In the genomic region with DNA sequence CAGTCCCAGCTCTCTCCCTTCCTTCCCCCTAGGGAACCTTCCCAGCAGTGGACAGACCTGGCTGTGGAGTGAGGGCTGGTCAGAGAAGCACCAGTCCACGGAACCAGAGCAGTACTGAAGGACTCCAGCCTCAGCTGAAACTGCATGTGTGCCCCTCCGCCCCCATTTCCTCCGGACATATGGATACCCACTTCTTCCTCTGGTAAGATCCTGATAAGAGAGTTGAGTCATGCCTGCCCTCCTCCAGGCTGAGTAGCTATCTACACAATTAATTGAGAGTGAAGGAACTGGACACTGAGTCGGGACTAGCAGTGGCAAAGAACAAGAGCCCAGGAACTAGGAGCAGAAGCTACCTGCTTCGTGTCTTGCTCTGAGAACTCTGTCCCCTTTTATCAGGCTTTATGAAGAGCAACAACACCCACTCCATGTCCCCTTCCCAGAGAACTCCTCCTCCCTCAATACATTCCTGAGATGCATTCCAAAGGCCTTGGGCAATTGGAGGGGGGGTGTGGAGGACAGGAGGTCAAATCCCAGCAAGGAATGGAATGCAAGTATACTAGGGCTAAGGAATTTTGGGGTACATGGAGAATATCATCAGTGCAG, we compare ENCODE assay signal across 8 mouse cellular contexts. TPM values are rescaled to one million over a fixed set of nuclear protein-coding genes. Genes with fewer than 3 reads are reported as not detected.
DNase-seq lines count a peak whose midpoint lies in the region; ATAC-seq lines count a peak whose summit lies in the region.

No protein-coding gene starts in this region.

- peaks cover 33% of the 10 kb centered on the region for H3K36me3 ChIP-seq in heart, embryonic 11.5 days (ENCODE audit: control insufficient read depth, insufficient read depth, low read length)
- peaks cover 7% of the 10 kb centered on the region for H3K36me3 ChIP-seq in hindbrain, embryonic 16.5 days (ENCODE audit: control insufficient read depth, insufficient read depth, low read length)
- H3K36me3 ChIP-seq in liver, embryonic 16.5 days (ENCODE audit: control insufficient read depth, insufficient read depth) = peaks cover 39% of the 10 kb centered on the region

- ATAC-seq in heart, embryonic 11.5 days (replicated peaks; ENCODE audit: insufficient number of reproducible peaks, low FRiP score, low TSS enrichment) = 0 out of 2 replicates have a peak, but pooled peaks have one; percentile 23
- no peak for ATAC-seq in hindbrain, embryonic 16.5 days
- no peak for ATAC-seq in liver, embryonic 16.5 days (ENCODE audit: low read depth)

- no peaks in the 10 kb centered on the region for H3K27me3 ChIP-seq in heart, embryonic 11.5 days (ENCODE audit: control insufficient read depth, insufficient read depth, low read length)
- no peaks in the 10 kb centered on the region for H3K27me3 ChIP-seq in hindbrain, embryonic 16.5 days (replicated peaks; ENCODE audit: control insufficient read depth, insufficient read depth, low read length)
- no peaks in the 10 kb centered on the region for H3K27me3 ChIP-seq in liver, embryonic 16.5 days (ENCODE audit: control insufficient read depth, insufficient read depth, low read depth, low read length)

- peak overlapping the region; percentile 85 for H3K9ac ChIP-seq in heart, embryonic 11.5 days (ENCODE audit: low read depth, low read length)
- no peak overlapping the region for H3K9ac ChIP-seq in hindbrain, embryonic 16.5 days (ENCODE audit: low read depth, low read length)
- H3K9ac ChIP-seq in liver, embryonic 16.5 days (ENCODE audit: low read depth, low read length) = peak overlapping the region; percentile 48

- 7% methylated on average over 5 of the region's 5 CpGs for WGBS in heart, embryonic 11.5 days (ENCODE audit: insufficient replicate concordance)
- 58% methylated on average over 5 of the region's 5 CpGs for WGBS in hindbrain, embryonic 16.5 days
- 8% methylated on average over 5 of the region's 5 CpGs for WGBS in liver, embryonic 16.5 days (ENCODE audit: insufficient replicate concordance)

- intact Hi-C loops in heart, postnatal 14 days (cut with DNase I) = loop anchor here (5.0 kb wide), 1 partner anchor 36 kb away; a partner anchor contains a TSS
- intact Hi-C loops in gastrocnemius, postnatal 36 days (cut with DNase I) = no loop called here

- no peak for DNase-seq in heart, postnatal 14 days
- DNase-seq in natural killer cell, adult 2 months (ENCODE audit: low spot score in 2 of 2) = no peak
- no peak for DNase-seq in adrenal gland, postnatal 36 days
- DNase-seq in gastrocnemius, postnatal 36 days = no peak

- H3K4me2 ChIP-seq in heart, embryonic 11.5 days = peak overlapping the region; percentile 79
- 0 out of 2 replicates have a peak overlapping the region, but pooled peaks have one; percentile 2 for H3K4me2 ChIP-seq in hindbrain, embryonic 16.5 days (ENCODE audit: low read length)
- H3K4me2 ChIP-seq in liver, embryonic 16.5 days (ENCODE audit: low read depth, low read length) = peak overlapping the region; percentile 89

- H3K4me1 ChIP-seq in heart, embryonic 11.5 days (ENCODE audit: control insufficient read depth, insufficient read depth, low read length) = peaks cover 42% of the 10 kb centered on the region
- peaks cover 26% of the 10 kb centered on the region for H3K4me1 ChIP-seq in brown adipose tissue, adult 24 weeks (ENCODE audit: control insufficient read depth, insufficient read depth, insufficient read length, low read length)
- peaks cover 22% of the 10 kb centered on the region for H3K4me1 ChIP-seq in hindbrain, embryonic 16.5 days (ENCODE audit: control insufficient read depth, insufficient read depth, low read depth, low read length)
- peaks cover 44% of the 10 kb centered on the region for H3K4me1 ChIP-seq in liver, embryonic 16.5 days (ENCODE audit: control insufficient read depth, low read depth, low read length)

- peak overlapping the region; percentile 100 for H3K27ac ChIP-seq in heart, embryonic 11.5 days (ENCODE audit: low read depth, low read length)
- H3K27ac ChIP-seq in brown adipose tissue, adult 24 weeks (replicated peaks; ENCODE audit: low read depth, low read length) = peak overlapping the region; percentile 58
- no peak overlapping the region for H3K27ac ChIP-seq in hindbrain, embryonic 16.5 days (ENCODE audit: low read depth, low read length)
- H3K27ac ChIP-seq in liver, embryonic 16.5 days (ENCODE audit: low read length) = peak overlapping the region; percentile 72

- peak overlapping the region; percentile 97 for H3K4me3 ChIP-seq in heart, embryonic 11.5 days (ENCODE audit: low read depth, low read length)
- peak overlapping the region; percentile 8 for H3K4me3 ChIP-seq in brown adipose tissue, adult 24 weeks (ENCODE audit: insufficient read depth, low read depth, low read length)
- H3K4me3 ChIP-seq in hindbrain, embryonic 16.5 days (ENCODE audit: low read length) = no peak overlapping the region
- peak overlapping the region; percentile 92 for H3K4me3 ChIP-seq in liver, embryonic 16.5 days (ENCODE audit: low read depth, low read length)

- no peaks in the 10 kb centered on the region for H3K9me3 ChIP-seq in heart, embryonic 11.5 days (replicated peaks; ENCODE audit: control insufficient read depth, low read length)
- no peaks in the 10 kb centered on the region for H3K9me3 ChIP-seq in hindbrain, embryonic 16.5 days (ENCODE audit: control insufficient read depth, low read length)
- H3K9me3 ChIP-seq in liver, embryonic 16.5 days (replicated peaks; ENCODE audit: control insufficient read depth, low read length) = no peaks in the 10 kb centered on the region

RNA-seq across cellular contexts. Expression of a gene that starts 4.0 kb away (rescaled TPM):
- 59.7 and 77.1 TPM in 2 replicates for polyA plus RNA-seq in heart, embryonic 11.5 days (2014; fragmentation: Nextera tagmentation; extraction: Ambion mirVana)
- 10 to 100 TPM; 47.1 to 49.2 TPM for total RNA-seq in heart, postnatal 14 days (2021)
- polyA plus RNA-seq in brown adipose tissue, adult 24 weeks (2012; ENCODE audit: insufficient read depth, insufficient read length, missing spikeins) = 18.1 TPM in 2 replicates
- 90.8 and 94.1 TPM in 2 replicates for polyA plus RNA-seq in hindbrain, embryonic 16.5 days (2015; fragmentation: Nextera tagmentation; extraction: Ambion mirVana)
- 23.6 and 26.1 TPM in 2 replicates for polyA plus RNA-seq in liver, embryonic 16.5 days (2015; fragmentation: Nextera tagmentation; extraction: Ambion mirVana)
- total RNA-seq in adrenal gland, postnatal 36 days (2021) = 100 to 1,000 TPM; 117 to 170 TPM
- total RNA-seq in gastrocnemius, postnatal 36 days (2021) = 10 to 100 TPM; 31.5 to 38.3 TPM

RNA-seq across cellular contexts. Expression of a gene that starts 4.4 kb away (rescaled TPM):
- polyA plus RNA-seq in heart, embryonic 11.5 days (2014; fragmentation: Nextera tagmentation; extraction: Ambion mirVana) = 74.2 and 86.2 TPM in 2 replicates
- 100 to 1,000 TPM; 111 to 135 TPM for total RNA-seq in heart, postnatal 14 days (2021)
- 55.6 and 61.1 TPM in 2 replicates for polyA plus RNA-seq in brown adipose tissue, adult 24 weeks (2012; ENCODE audit: insufficient read depth, insufficient read length, missing spikeins)
- 56.2 and 61.1 TPM in 2 replicates for polyA plus RNA-seq in hindbrain, embryonic 16.5 days (2015; fragmentation: Nextera tagmentation; extraction: Ambion mirVana)
- polyA plus RNA-seq in liver, embryonic 16.5 days (2015; fragmentation: Nextera tagmentation; extraction: Ambion mirVana) = 38.2 and 40.2 TPM in 2 replicates
- 100 to 1,000 TPM; 241 to 244 TPM for total RNA-seq in adrenal gland, postnatal 36 days (2021)
- total RNA-seq in gastrocnemius, postnatal 36 days (2021) = 10 to 100 TPM; 53.6 to 55.2 TPM

RNA-seq across cellular contexts. Expression of a gene that starts 20.4 kb away (rescaled TPM):
- polyA plus RNA-seq in heart, embryonic 11.5 days (2014; fragmentation: Nextera tagmentation; extraction: Ambion mirVana) = 20.1 and 32.5 TPM in 2 replicates
- total RNA-seq in heart, postnatal 14 days (2021) = 10 to 100 TPM; 32.3 to 41.6 TPM
- 14.6 and 17.2 TPM in 2 replicates for polyA plus RNA-seq in brown adipose tissue, adult 24 weeks (2012; ENCODE audit: insufficient read depth, insufficient read length, missing spikeins)
- polyA plus RNA-seq in hindbrain, embryonic 16.5 days (2015; fragmentation: Nextera tagmentation; extraction: Ambion mirVana) = 17.8 and 23.5 TPM in 2 replicates
- 15.6 and 16.7 TPM in 2 replicates for polyA plus RNA-seq in liver, embryonic 16.5 days (2015; fragmentation: Nextera tagmentation; extraction: Ambion mirVana)
- total RNA-seq in adrenal gland, postnatal 36 days (2021) = 10 to 100 TPM; 40.5 to 53.3 TPM
- total RNA-seq in gastrocnemius, postnatal 36 days (2021) = 10 to 100 TPM; 17.6 to 20.7 TPM

RNA-seq across cellular contexts. Expression of a gene that starts 20.5 kb away (rescaled TPM):
- 14.3 and 18.4 TPM in 2 replicates for polyA plus RNA-seq in heart, embryonic 11.5 days (2014; fragmentation: Nextera tagmentation; extraction: Ambion mirVana)
- total RNA-seq in heart, postnatal 14 days (2021) = 10 to 100 TPM; 14.3 to 14.6 TPM
- 2.3 and 3.6 TPM in 2 replicates for polyA plus RNA-seq in brown adipose tissue, adult 24 weeks (2012; ENCODE audit: insufficient read depth, insufficient read length, missing spikeins)
- polyA plus RNA-seq in hindbrain, embryonic 16.5 days (2015; fragmentation: Nextera tagmentation; extraction: Ambion mirVana) = 54.0 and 59.3 TPM in 2 replicates
- polyA plus RNA-seq in liver, embryonic 16.5 days (2015; fragmentation: Nextera tagmentation; extraction: Ambion mirVana) = 17.7 and 18.7 TPM in 2 replicates
- total RNA-seq in adrenal gland, postnatal 36 days (2021) = 10 to 100 TPM; 11.0 to 11.5 TPM
- total RNA-seq in gastrocnemius, postnatal 36 days (2021) = 1 to 10 TPM; 3.9 to 6.1 TPM

RNA-seq across cellular contexts. Expression of a gene that starts 26.2 kb away (rescaled TPM):
- not detected in 2 replicates for polyA plus RNA-seq in heart, embryonic 11.5 days (2014; fragmentation: Nextera tagmentation; extraction: Ambion mirVana)
- total RNA-seq in heart, postnatal 14 days (2021) = not detected
- polyA plus RNA-seq in brown adipose tissue, adult 24 weeks (2012; ENCODE audit: insufficient read depth, insufficient read length, missing spikeins) = 1.5 TPM in 1 of 2 replicates, not detected in the other
- polyA plus RNA-seq in hindbrain, embryonic 16.5 days (2015; fragmentation: Nextera tagmentation; extraction: Ambion mirVana) = 0.71 and 0.94 TPM in 2 replicates
- 0.25 TPM in 1 of 2 replicates, not detected in the other for polyA plus RNA-seq in liver, embryonic 16.5 days (2015; fragmentation: Nextera tagmentation; extraction: Ambion mirVana)
- 1 to 10 TPM; 3.2 to 3.4 TPM for total RNA-seq in adrenal gland, postnatal 36 days (2021)
- under 1 TPM in 1 of 2 experiments, not detected in 1; 0.49 TPM for total RNA-seq in gastrocnemius, postnatal 36 days (2021)

Comparison
In these comparisons a context has a peak if more than half of its experiments do, and no peak if none do; other contexts are left out.
1. H3K4me2 ChIP-seq: peak in every context shown above with its lines; median percentile 89 in liver, embryonic 16.5 days; 79 in heart, embryonic 11.5 days; 2 in hindbrain, embryonic 16.5 days.